Mouse (Mus musculus): ENCODE measurements around the gene Slc22a3. TPM values are rescaled to one million over a fixed set of nuclear protein-coding genes. Genes with fewer than 3 reads are reported as not detected.

Gene Slc22a3
- polyA plus RNA-seq (2017; shearing (Covaris generic)) = not detected

GRCm38 (mm10) chr17:12507654-12508204 is at the start of gene Slc22a3:
Slc22a3 (minus strand) TSS chr17:12507704.

GRCm38 (mm10) chr17:12377981-12378705 is 129.4 kb downstream of the Slc22a3 start, which contains the start of gene Plg:
Plg (plus strand) TSS chr17:12378608.

Other genes with a start within 250 kb of the Slc22a3 start
- 38.7 TPM for gene Map3k4, start 188.9 kb downstream of the Slc22a3 start, polyA plus RNA-seq (2017; shearing (Covaris generic))
- not detected for gene Plg, start 129.1 kb downstream of the Slc22a3 start, polyA plus RNA-seq (2017; shearing (Covaris generic))
- not detected for gene Slc22a2, start 76.4 kb upstream of the Slc22a3 start, polyA plus RNA-seq (2017; shearing (Covaris generic))
- not detected for gene Slc22a1, start 168.1 kb upstream of the Slc22a3 start, polyA plus RNA-seq (2017; shearing (Covaris generic))

Data from effector memory CD4-positive, alpha-beta T cell, adult 5 months (primary cell).